Mouse (Mus musculus): ENCODE measurements around the gene Gm49355. TPM values are rescaled to one million over a fixed set of nuclear protein-coding genes. Genes with fewer than 3 reads are reported as not detected.

The Gm49355 gene
- polyA plus RNA-seq, 2 experiments: 0.06 TPM; not detected in 1

- Histone ChIP-seq H3K4me1 (replicated peaks; ENCODE audit: control insufficient read depth in 2 of 2, insufficient read depth in 2 of 2, low read length in 1 of 2) (no peaks in the 10 kb centered on the region), H3K9me3 (ENCODE audit: control insufficient read depth, low read length) (no peaks in the 10 kb centered on the region), H3K27ac (no peak overlapping the region), H3K4me2 (ENCODE audit: low read depth) (no peak overlapping the region), H3K9ac (replicated peaks) (no peak overlapping the region), H3K36me3 (replicated peaks; ENCODE audit: control insufficient read depth, insufficient read depth, low read depth) (no peaks in the 10 kb centered on the region; the same call in 1 of the 2 replicates), H3K27me3 (ENCODE audit: control insufficient read depth, insufficient read depth, low read length) (no peaks in the 10 kb centered on the region), H3K4me3 (ENCODE audit: insufficient read depth in 1 of 2, low read depth in 2 of 2, low read length in 2 of 2) (no peak overlapping the region)
- TF ChIP-seq EP300 (IDR thresholded peaks at IDR 0.05; ENCODE audit: low read depth) (no peak), CTCF (IDR thresholded peaks at IDR 0.05; ENCODE audit: low read depth) (no peak)
- ATAC-seq (ENCODE audit: insufficient read depth) (no peak), DNase-seq (ENCODE audit: low read depth in 3 of 3, low spot score in 3 of 3) (no peak)
- WGBS (ENCODE audit: insufficient replicate concordance): 80% methylated on average over 7 of the region's 7 CpGs
Measured at GRCm38 (mm10) chr14:12296391-12296790, 12.6 kb downstream of the Gm49355 start.

- no peak overlapping the region for H3K27ac ChIP-seq
- no peak overlapping the region for H3K4me2 ChIP-seq (ENCODE audit: low read depth)
- no peaks in the 10 kb centered on the region for H3K9me3 ChIP-seq (ENCODE audit: control insufficient read depth, low read length)
- H3K4me1 ChIP-seq (replicated peaks; ENCODE audit: control insufficient read depth in 2 of 2, insufficient read depth in 2 of 2, low read length in 1 of 2): no peaks in the 10 kb centered on the region
- no peak overlapping the region for H3K4me3 ChIP-seq (ENCODE audit: insufficient read depth in 1 of 2, low read depth in 2 of 2, low read length in 2 of 2)
- no peak for ATAC-seq (ENCODE audit: insufficient read depth)
- no peak overlapping the region for H3K9ac ChIP-seq (replicated peaks)
- H3K27me3 ChIP-seq (ENCODE audit: control insufficient read depth, insufficient read depth, low read length): no peaks in the 10 kb centered on the region
- no peak for DNase-seq (ENCODE audit: low read depth in 3 of 3, low spot score in 3 of 3)
- H3K36me3 ChIP-seq (replicated peaks; ENCODE audit: control insufficient read depth, insufficient read depth, low read depth): no peaks in the 10 kb centered on the region; the same call in 1 of the 2 replicates
- no peak for TF ChIP-seq EP300 (IDR thresholded peaks at IDR 0.05; ENCODE audit: low read depth)
Measured at GRCm38 (mm10) chr14:12299171-12299570, 15.4 kb downstream of the Gm49355 start.

GRCm38 (mm10) chr14:12299654-12300053 lies 15.9 kb downstream of the Gm49355 start:
- H3K9me3 ChIP-seq (ENCODE audit: control insufficient read depth, low read length): no peaks in the 10 kb centered on the region
- WGBS (ENCODE audit: insufficient replicate concordance): 62% methylated on average over 6 of the region's 6 CpGs
- no peaks in the 10 kb centered on the region for H3K4me1 ChIP-seq (replicated peaks; ENCODE audit: control insufficient read depth in 2 of 2, insufficient read depth in 2 of 2, low read length in 1 of 2)
- no peak overlapping the region for H3K4me3 ChIP-seq (ENCODE audit: insufficient read depth in 1 of 2, low read depth in 2 of 2, low read length in 2 of 2)
- no peak overlapping the region for H3K4me2 ChIP-seq (ENCODE audit: low read depth)
- TF ChIP-seq EP300 (IDR thresholded peaks at IDR 0.05; ENCODE audit: low read depth) (no peak), CTCF (IDR thresholded peaks at IDR 0.05; ENCODE audit: low read depth) (no peak)
- H3K36me3 ChIP-seq (replicated peaks; ENCODE audit: control insufficient read depth, insufficient read depth, low read depth): no peaks in the 10 kb centered on the region; the same call in 1 of the 2 replicates
- no peak overlapping the region for H3K9ac ChIP-seq (replicated peaks)
- DNase-seq (ENCODE audit: low read depth in 3 of 3, low spot score in 3 of 3) (no peak), ATAC-seq (ENCODE audit: insufficient read depth) (no peak)
- no peak overlapping the region for H3K27ac ChIP-seq
- no peaks in the 10 kb centered on the region for H3K27me3 ChIP-seq (ENCODE audit: control insufficient read depth, insufficient read depth, low read length)

- H3K4me3 ChIP-seq (ENCODE audit: insufficient read depth in 1 of 2, low read depth in 2 of 2, low read length in 2 of 2): no peak overlapping the region
- DNase-seq (ENCODE audit: low read depth in 3 of 3, low spot score in 3 of 3) (no peak), ATAC-seq (ENCODE audit: insufficient read depth) (no peak)
- no peaks in the 10 kb centered on the region; the same call in 1 of the 2 replicates for H3K36me3 ChIP-seq (replicated peaks; ENCODE audit: control insufficient read depth, insufficient read depth, low read depth)
- 77% methylated on average over 4 of the region's 4 CpGs for WGBS (ENCODE audit: insufficient replicate concordance)
- no peak overlapping the region for H3K27ac ChIP-seq
- H3K9me3 ChIP-seq (ENCODE audit: control insufficient read depth, low read length): no peaks in the 10 kb centered on the region
- H3K4me1 ChIP-seq (replicated peaks; ENCODE audit: control insufficient read depth in 2 of 2, insufficient read depth in 2 of 2, low read length in 1 of 2): no peaks in the 10 kb centered on the region
- no peak overlapping the region for H3K4me2 ChIP-seq (ENCODE audit: low read depth)
- H3K9ac ChIP-seq (replicated peaks): no peak overlapping the region
- TF ChIP-seq EP300 (IDR thresholded peaks at IDR 0.05; ENCODE audit: low read depth): no peak
- no peak for TF ChIP-seq CTCF (IDR thresholded peaks at IDR 0.05; ENCODE audit: low read depth)
- H3K27me3 ChIP-seq (ENCODE audit: control insufficient read depth, insufficient read depth, low read length): no peaks in the 10 kb centered on the region
Measured at GRCm38 (mm10) chr14:12300275-12300674, 16.5 kb downstream of the Gm49355 start.

GRCm38 (mm10) chr14:12300677-12301076 lies 16.9 kb downstream of the Gm49355 start:
- Histone ChIP-seq H3K27ac (no peak overlapping the region), H3K9me3 (ENCODE audit: control insufficient read depth, low read length) (no peaks in the 10 kb centered on the region), H3K4me3 (ENCODE audit: insufficient read depth in 1 of 2, low read depth in 2 of 2, low read length in 2 of 2) (no peak overlapping the region), H3K27me3 (ENCODE audit: control insufficient read depth, insufficient read depth, low read length) (no peaks in the 10 kb centered on the region), H3K9ac (replicated peaks) (no peak overlapping the region), H3K36me3 (replicated peaks; ENCODE audit: control insufficient read depth, insufficient read depth, low read depth) (no peaks in the 10 kb centered on the region; the same call in 1 of the 2 replicates), H3K4me1 (replicated peaks; ENCODE audit: control insufficient read depth in 2 of 2, insufficient read depth in 2 of 2, low read length in 1 of 2) (no peaks in the 10 kb centered on the region), H3K4me2 (ENCODE audit: low read depth) (no peak overlapping the region)
- DNase-seq (ENCODE audit: low read depth in 3 of 3, low spot score in 3 of 3) (no peak), ATAC-seq (ENCODE audit: insufficient read depth) (no peak)
- 61% methylated on average over 3 of the region's 3 CpGs for WGBS (ENCODE audit: insufficient replicate concordance)
- TF ChIP-seq CTCF (IDR thresholded peaks at IDR 0.05; ENCODE audit: low read depth) (no peak), EP300 (IDR thresholded peaks at IDR 0.05; ENCODE audit: low read depth) (no peak)
